Mouse (Mus musculus) ES-Bruce4 (cell line): ENCODE measurements around the gene Asic2. TPM values are rescaled to one million over a fixed set of nuclear protein-coding genes. Genes with fewer than 3 reads are reported as not detected.

Experiments
- H3K27ac ChIP-seq: 2 replicates; pipeline ENCODE4 v1.5.1; 2012; ENCODE audit warnings: low read length, inconsistent platforms; ENCODE audit not compliant: insufficient read depth
- H3K27me3 ChIP-seq: 2 replicates; pipeline ENCODE4 v1.6.1; 2012; ENCODE audit warnings: mild to moderate bottlenecking, low read length, inconsistent platforms; ENCODE audit not compliant: control insufficient read depth, poor library complexity, insufficient read depth, severe bottlenecking
- H3K36me3 ChIP-seq: 2 replicates; pipeline ENCODE4 v1.6.1; 2012; ENCODE audit warnings: inconsistent platforms, mild to moderate bottlenecking, low read length, moderate library complexity; ENCODE audit not compliant: control insufficient read depth, poor library complexity, insufficient read depth, severe bottlenecking
- H3K4me1 ChIP-seq: one replicate; pipeline ENCODE4 v1.8.1; 2011; ENCODE audit warnings: low read length; ENCODE audit not compliant: control insufficient read depth, insufficient read depth
- H3K4me3 ChIP-seq: 2 replicates; pipeline ENCODE4 v1.5.1; 2011; ENCODE audit warnings: low read depth, mild to moderate bottlenecking, low read length
- H3K9ac ChIP-seq: 2 replicates; pipeline ENCODE4 v1.6.1; 2012; ENCODE audit warnings: low read depth, mild to moderate bottlenecking, inconsistent platforms; ENCODE audit not compliant: poor library complexity, severe bottlenecking
- H3K9me3 ChIP-seq: replicated peaks from 2 replicates; pipeline ENCODE4 v1.6.1; 2012; ENCODE audit warnings: mild to moderate bottlenecking, low read length, inconsistent platforms; ENCODE audit not compliant: control insufficient read depth, poor library complexity, insufficient read depth, severe bottlenecking
- CTCF ChIP-seq: IDR thresholded peaks from one replicate; pipeline ENCODE4 v1.8.1; 2011; ENCODE audit warnings: low read depth, low read length
- EP300 ChIP-seq: IDR thresholded peaks from 2 replicates; pipeline ENCODE4 v1.6.1; 2011; ENCODE audit warnings: low read depth, low read length; ENCODE audit not compliant: insufficient read depth
- POLR2A ChIP-seq: IDR thresholded peaks from one replicate; pipeline ENCODE4 v1.8.1; 2011; ENCODE audit warnings: low read length; ENCODE audit not compliant: insufficient read depth
- polyA plus RNA-seq: library from polyadenylated mRNA; stranded (reverse); fragments of >200 nt; gene quantifications from 2 replicates; pipeline ENCODE4 v1.2.4, GENCODE M21; 2011; ENCODE audit warnings: low read depth; ENCODE audit not compliant: missing spikeins, insufficient read depth, insufficient read length

Asic2 gene
- polyA plus RNA-seq, 1 experiment: not detected

DNA sequence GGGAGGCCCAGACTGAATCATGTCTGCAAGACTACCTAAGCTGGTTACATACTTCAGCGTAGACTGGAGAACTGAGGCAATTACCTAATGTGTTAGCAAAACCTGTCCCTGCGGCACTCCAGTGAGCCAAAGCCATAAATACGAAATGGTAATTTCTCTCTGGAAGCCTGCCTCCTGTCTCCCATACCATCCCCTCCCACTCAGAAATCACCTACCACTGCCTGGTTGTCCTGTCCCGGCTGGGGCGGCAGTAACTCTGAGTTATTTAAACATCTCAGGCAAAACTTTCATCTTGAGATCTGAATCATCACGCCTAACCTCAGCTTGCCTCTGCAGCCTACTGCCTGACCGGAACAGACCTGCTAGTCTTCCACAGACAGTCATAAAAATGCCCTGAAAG, 835.6 kb downstream of the Asic2 start:
- no peak for TF ChIP-seq EP300
- TF ChIP-seq CTCF: no peak
- TF ChIP-seq POLR2A: no peak
- H3K27ac ChIP-seq: no peak overlapping the region
- H3K4me1 ChIP-seq: peaks cover 25% of the 10 kb centered on the region
- H3K4me3 ChIP-seq: no peak overlapping the region
- H3K9me3 ChIP-seq: 0 out of 2 replicates have a peak, but pooled peaks cover 5% of the 10 kb centered on the region
- H3K9ac ChIP-seq: no peak overlapping the region
- H3K27me3 ChIP-seq: no peaks in the 10 kb centered on the region
- H3K36me3 ChIP-seq: no peaks in the 10 kb centered on the region

DNA sequence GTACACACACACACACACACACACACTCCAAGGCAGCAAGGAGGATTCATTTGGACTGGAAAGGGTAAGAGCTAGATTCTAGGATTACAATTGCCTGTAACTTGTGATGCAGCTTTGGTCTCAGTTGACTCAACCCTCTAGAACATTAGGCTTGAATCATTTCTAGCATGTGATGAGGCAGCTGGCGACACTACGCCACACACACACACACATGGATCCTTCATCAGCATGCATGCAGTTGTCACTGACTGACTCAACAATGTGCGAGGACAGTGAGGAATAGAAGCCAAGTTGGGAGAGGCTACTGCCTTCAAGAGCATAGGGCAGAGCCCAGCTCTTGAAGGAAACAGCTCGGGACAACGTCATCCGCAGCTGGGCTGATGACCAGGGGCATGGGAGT, 843.9 kb downstream of the Asic2 start:
- no peak overlapping the region for H3K4me3 ChIP-seq
- peaks cover 5% of the 10 kb centered on the region for H3K4me1 ChIP-seq
- TF ChIP-seq EP300 (no peak), POLR2A (no peak), CTCF (no peak)
- no peaks in the 10 kb centered on the region for H3K9me3 ChIP-seq
- no peak overlapping the region for H3K27ac ChIP-seq
- no peak overlapping the region for H3K9ac ChIP-seq
- no peaks in the 10 kb centered on the region for H3K27me3 ChIP-seq
- H3K36me3 ChIP-seq: no peaks in the 10 kb centered on the region

GRCm38 (mm10) chr11:81120024-81120576, 848.2 kb downstream of the Asic2 start:
- no peaks in the 10 kb centered on the region for H3K36me3 ChIP-seq
- H3K4me1 ChIP-seq: no peaks in the 10 kb centered on the region
- no peaks in the 10 kb centered on the region for H3K9me3 ChIP-seq
- H3K27ac ChIP-seq: no peak overlapping the region
- H3K27me3 ChIP-seq: no peaks in the 10 kb centered on the region
- TF ChIP-seq EP300: no peak
- no peak for TF ChIP-seq CTCF
- TF ChIP-seq POLR2A: no peak
- no peak overlapping the region for H3K4me3 ChIP-seq
- no peak overlapping the region for H3K9ac ChIP-seq

DNA sequence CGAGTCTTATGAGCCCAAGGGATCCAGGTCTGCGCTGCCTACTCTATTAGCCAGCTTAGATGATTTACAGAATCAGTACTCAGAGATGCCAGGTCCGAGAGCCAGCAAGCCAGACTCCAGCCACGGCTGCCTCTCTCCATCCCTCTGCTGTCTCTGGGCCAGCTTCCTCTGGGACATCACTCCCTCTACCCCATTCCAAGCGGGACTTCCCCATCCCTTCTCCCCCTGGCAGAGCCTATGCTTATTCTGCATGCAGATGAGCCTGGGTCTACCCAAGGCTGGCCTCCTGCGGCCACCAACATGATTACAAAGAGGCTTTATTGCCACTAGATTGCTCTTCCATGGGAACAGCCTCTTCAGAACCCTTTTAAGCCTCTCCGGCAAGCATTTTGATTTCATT, 850.2 kb downstream of the Asic2 start:
- Histone ChIP-seq H3K4me3 (no peak overlapping the region), H3K36me3 (no peaks in the 10 kb centered on the region), H3K27ac (no peak overlapping the region), H3K4me1 (no peaks in the 10 kb centered on the region), H3K27me3 (no peaks in the 10 kb centered on the region), H3K9me3 (no peaks in the 10 kb centered on the region), H3K9ac (no peak overlapping the region)
- TF ChIP-seq CTCF (no peak), POLR2A (no peak), EP300 (no peak)

- Histone ChIP-seq H3K9ac (no peak overlapping the region), H3K4me1 (no peaks in the 10 kb centered on the region), H3K4me3 (no peak overlapping the region), H3K9me3 (no peaks in the 10 kb centered on the region), H3K27ac (no peak overlapping the region), H3K27me3 (no peaks in the 10 kb centered on the region), H3K36me3 (no peaks in the 10 kb centered on the region)
- TF ChIP-seq CTCF: no peak
- no peak for TF ChIP-seq POLR2A
- TF ChIP-seq EP300: no peak
Observed at GRCm38 (mm10) chr11:81115666-81116065, 852.6 kb downstream of the Asic2 start.

DNA sequence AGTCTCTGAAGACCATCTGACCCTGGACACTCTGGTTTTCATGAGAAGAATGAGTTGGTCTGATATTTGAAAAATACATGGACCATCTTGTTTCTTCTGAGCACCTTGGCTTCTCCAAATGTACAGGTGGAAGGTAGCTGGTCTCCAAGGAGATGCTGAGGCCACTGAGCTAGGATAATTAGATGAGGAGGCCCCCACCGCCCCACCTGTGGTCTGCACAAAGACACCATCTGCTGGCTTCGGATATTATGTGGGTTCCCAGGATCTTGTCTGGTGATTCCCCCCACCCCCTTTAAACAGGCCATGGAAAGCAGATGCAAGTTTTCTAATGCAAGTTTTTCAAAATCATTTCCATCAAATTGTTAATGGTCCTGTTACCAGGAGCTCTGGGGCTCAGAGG, 856.6 kb downstream of the Asic2 start:
- H3K27ac ChIP-seq: no peak overlapping the region
- no peaks in the 10 kb centered on the region for H3K27me3 ChIP-seq

More for the DNA sequence above, 856.6 kb downstream of the Asic2 start:
- Histone ChIP-seq H3K9ac (no peak overlapping the region), H3K4me1 (no peaks in the 10 kb centered on the region), H3K36me3 (no peaks in the 10 kb centered on the region), H3K4me3 (no peak overlapping the region), H3K9me3 (no peaks in the 10 kb centered on the region)
- TF ChIP-seq CTCF (no peak), POLR2A (no peak), EP300 (no peak)
